Mouse (Mus musculus) heart, embryonic 16.5 days (tissue): ENCODE measurements around the gene Fbf1. TPM values are rescaled to one million over a fixed set of nuclear protein-coding genes. Genes with fewer than 3 reads are reported as not detected.
"Not testable (repeated sequence)": the region's sequence is repeated elsewhere in the genome, so short reads cannot be mapped to it uniquely, and the experiment has no call there.

Experiments
- ATAC-seq: fragments of 200-750 bp; cut with Nextera tagmentation; replicated peaks from 2 replicates; pipeline ENCODE4 v1.8.0; 2017; ENCODE audit warnings: moderate number of reproducible peaks; ENCODE audit not compliant: insufficient read depth, low FRiP score; ENCODE audit errors: extremely low read depth
- H3K27ac ChIP-seq: fragments of 300-500 bp; sonication (generic); 2 replicates; pipeline ENCODE4 v1.5.1; 2014; ENCODE audit warnings: mild to moderate bottlenecking, low read length, control low read depth, moderate library complexity
- H3K27me3 ChIP-seq: fragments of 300-500 bp; sonication (generic); 2 replicates; pipeline ENCODE4 v1.6.1; 2014; ENCODE audit warnings: low read length, mixed read lengths; ENCODE audit not compliant: control insufficient read depth, insufficient read depth
- H3K36me3 ChIP-seq: fragments of 300-500 bp; sonication (generic); 2 replicates; pipeline ENCODE4 v1.6.1; 2014; ENCODE audit not compliant: control insufficient read depth, insufficient read depth
- H3K4me1 ChIP-seq: fragments of 300-500 bp; sonication (generic); 2 replicates; pipeline ENCODE4 v1.6.1; 2014; ENCODE audit warnings: low read length, mixed read lengths; ENCODE audit not compliant: control insufficient read depth, insufficient read depth
- H3K4me2 ChIP-seq: fragments of 300-500 bp; sonication (generic); 2 replicates; pipeline ENCODE4 v1.6.1; 2014; ENCODE audit warnings: low read depth, mild to moderate bottlenecking, control low read depth, low read length
- H3K4me3 ChIP-seq: fragments of 300-500 bp; sonication (generic); 2 replicates; pipeline ENCODE4 v1.5.1; 2014; ENCODE audit warnings: mild to moderate bottlenecking, control low read depth, low read length
- H3K9ac ChIP-seq: fragments of 300-500 bp; sonication (generic); 2 replicates; pipeline ENCODE4 v1.6.1; 2014; ENCODE audit warnings: low read length, control low read depth
- H3K9me3 ChIP-seq: fragments of 300-500 bp; sonication (generic); replicated peaks from 2 replicates; pipeline ENCODE4 v1.6.1; 2016; ENCODE audit warnings: low read length; ENCODE audit not compliant: control insufficient read depth
- WGBS: fragments of 180-500 bp; shearing (Covaris S2); extraction: QIAGEN DNeasy Blood & Tissue Kit; methylation state at CpG from one replicate; pipeline ENCODE4 v1.1.7; 2014; 5-methylcytosine and 5-hydroxymethylcytosine counted together
- polyA plus RNA-seq: library from polyadenylated mRNA; unstranded; fragments of >200 nt; fragmentation: Nextera tagmentation; extraction: Ambion mirVana; gene quantifications from 2 replicates; pipeline ENCODE4 v1.2.1, GENCODE M21; 2015

Gene Fbf1
- polyA plus RNA-seq, 1 experiment from 2014 or later = 20.8 TPM

- ATAC-seq = no peak
- H3K27me3 ChIP-seq = no peaks in the 10 kb centered on the region
- H3K4me3 ChIP-seq = no peak overlapping the region
- peaks cover 19% of the 10 kb centered on the region for H3K4me1 ChIP-seq
- 97% methylated on average over 15 of the region's 15 CpGs for WGBS
- H3K27ac ChIP-seq = no peak overlapping the region
- no peak overlapping the region for H3K4me2 ChIP-seq
- H3K9ac ChIP-seq = no peak overlapping the region
- peaks cover 12% of the 10 kb centered on the region for H3K36me3 ChIP-seq
- H3K9me3 ChIP-seq = no peaks in the 10 kb centered on the region
These were observed 41.7 kb downstream of the Fbf1 start for GRCm38 (mm10) chr11:116126261-116126660.

GRCm38 (mm10) chr11:116121731-116122245 lies 46.2 kb downstream of the Fbf1 start:
- ATAC-seq, H3K4me2 ChIP-seq, H3K27me3 ChIP-seq, H3K4me3 ChIP-seq, H3K9ac ChIP-seq, H3K4me1 ChIP-seq, H3K9me3 ChIP-seq, H3K27ac ChIP-seq: not testable (repeated sequence)
- H3K36me3 ChIP-seq = peaks cover 12% of the 10 kb centered on the region
- 93% methylated on average over 8 of the region's 8 CpGs for WGBS

GRCm38 (mm10) chr11:116117819-116118218 lies 50.1 kb downstream of the Fbf1 start:
- Histone ChIP-seq H3K4me1 (no peaks in the 10 kb centered on the region), H3K4me3 (no peak overlapping the region), H3K9me3 (no peaks in the 10 kb centered on the region), H3K9ac (no peak overlapping the region), H3K27ac (no peak overlapping the region), H3K36me3 (no peaks in the 10 kb centered on the region), H3K4me2 (no peak overlapping the region), H3K27me3 (no peaks in the 10 kb centered on the region)
- ATAC-seq = no peak

GRCm38 (mm10) chr11:116117241-116117640 lies 50.7 kb downstream of the Fbf1 start:
- H3K27ac ChIP-seq = no peak overlapping the region
- no peaks in the 10 kb centered on the region for H3K36me3 ChIP-seq
- 69% methylated on average over 12 of the region's 12 CpGs for WGBS
- H3K4me1 ChIP-seq = no peaks in the 10 kb centered on the region
- H3K4me3 ChIP-seq = no peak overlapping the region
- no peak overlapping the region for H3K4me2 ChIP-seq
- H3K27me3 ChIP-seq = no peaks in the 10 kb centered on the region
- no peaks in the 10 kb centered on the region for H3K9me3 ChIP-seq
- H3K9ac ChIP-seq = no peak overlapping the region
- ATAC-seq = no peak

- 0 out of 2 replicates have a peak, but pooled peaks cover 3% of the 10 kb centered on the region for H3K36me3 ChIP-seq
- H3K4me3 ChIP-seq = no peak overlapping the region
- ATAC-seq = no peak
- H3K27me3 ChIP-seq = no peaks in the 10 kb centered on the region
- H3K9ac ChIP-seq = no peak overlapping the region
- H3K4me1 ChIP-seq = peaks cover 19% of the 10 kb centered on the region
- 86% methylated on average over 19 of the region's 19 CpGs for WGBS
- no peak overlapping the region for H3K27ac ChIP-seq
- no peak overlapping the region for H3K4me2 ChIP-seq
- no peaks in the 10 kb centered on the region for H3K9me3 ChIP-seq
These were observed 56.3 kb downstream of the Fbf1 start for GRCm38 (mm10) chr11:116111611-116112203.

- Histone ChIP-seq H3K4me1 (peaks cover 25% of the 10 kb centered on the region), H3K36me3 (0 out of 2 replicates have a peak, but pooled peaks cover 6% of the 10 kb centered on the region), H3K27me3 (no peaks in the 10 kb centered on the region), H3K9me3 (no peaks in the 10 kb centered on the region), H3K9ac (peak overlapping the region; percentile 28; the same call in 1 of the 2 replicates), H3K27ac (peak overlapping the region; percentile 84), H3K4me3 (peak overlapping the region; percentile 84), H3K4me2 (peak overlapping the region; percentile 72)
- ATAC-seq = no peak
- WGBS = 85% methylated on average over 4 of the region's 4 CpGs
These were observed 56.9 kb downstream of the Fbf1 start for GRCm38 (mm10) chr11:116111067-116111466.

GRCm38 (mm10) chr11:116110540-116110939 lies 57.4 kb downstream of the Fbf1 start:
- H3K4me2 ChIP-seq = peak overlapping the region; percentile 72
- ATAC-seq = peak; percentile 24
- peak overlapping the region; percentile 95 for H3K9ac ChIP-seq
- H3K4me3 ChIP-seq = peak overlapping the region; percentile 84
- H3K9me3 ChIP-seq = no peaks in the 10 kb centered on the region
- H3K36me3 ChIP-seq = peaks cover 10% of the 10 kb centered on the region
- H3K27ac ChIP-seq = peak overlapping the region; percentile 84
- WGBS = 9% methylated on average over 10 of the region's 10 CpGs
- peaks cover 28% of the 10 kb centered on the region for H3K4me1 ChIP-seq
- no peaks in the 10 kb centered on the region for H3K27me3 ChIP-seq

- WGBS = under 1% methylated on average over 35 of the region's 35 CpGs
- H3K27ac ChIP-seq = peak overlapping the region; percentile 84
- H3K4me2 ChIP-seq = peak overlapping the region; percentile 72
- H3K4me3 ChIP-seq = peak overlapping the region; percentile 84
- peaks cover 29% of the 10 kb centered on the region for H3K4me1 ChIP-seq
- H3K27me3 ChIP-seq = no peaks in the 10 kb centered on the region
- ATAC-seq = peak; percentile 91
- H3K36me3 ChIP-seq = peaks cover 11% of the 10 kb centered on the region
- H3K9ac ChIP-seq = peak overlapping the region; percentile 95
- no peaks in the 10 kb centered on the region for H3K9me3 ChIP-seq
These were observed 57.8 kb downstream of the Fbf1 start for GRCm38 (mm10) chr11:116110131-116110530.

GRCm38 (mm10) chr11:116109441-116110081 lies 58.4 kb downstream of the Fbf1 start:
- H3K27ac ChIP-seq = peak overlapping the region; percentile 84
- no peaks in the 10 kb centered on the region for H3K27me3 ChIP-seq
- peaks cover 35% of the 10 kb centered on the region for H3K4me1 ChIP-seq
- ATAC-seq = peak; percentile 34; the same call in 1 of the 2 replicates
- peaks cover 11% of the 10 kb centered on the region for H3K36me3 ChIP-seq
- H3K9ac ChIP-seq = peak overlapping the region; percentile 95
- peak overlapping the region; percentile 72 for H3K4me2 ChIP-seq
- under 1% methylated on average over 70 of the region's 70 CpGs for WGBS
- peak overlapping the region; percentile 84 for H3K4me3 ChIP-seq
- no peaks in the 10 kb centered on the region for H3K9me3 ChIP-seq
